Mouse (Mus musculus) kidney, embryonic 14.5 days (tissue): ENCODE results near the gene Gjb3. TPM values are rescaled to one million over a fixed set of nuclear protein-coding genes. Genes with fewer than 3 reads are reported as not detected.

Experiments used
- ATAC-seq: fragments of 200-750 bp; cut with Nextera tagmentation; 2 replicates; pipeline ENCODE4 v1.8.0; 2017; ENCODE audit warnings: moderate number of reproducible peaks, mild to moderate bottlenecking, moderate TSS enrichment, moderate library complexity; ENCODE audit not compliant: low FRiP score, low TSS enrichment
- H3K27ac ChIP-seq: fragments of 300-500 bp; sonication (generic); 2 replicates; pipeline ENCODE4 v1.5.1; 2014; ENCODE audit warnings: low read depth, mild to moderate bottlenecking, low read length, moderate library complexity, mixed read lengths
- H3K27me3 ChIP-seq: fragments of 300-500 bp; sonication (generic); 2 replicates; pipeline ENCODE4 v1.6.1; 2014; ENCODE audit warnings: mild to moderate bottlenecking, low read length; ENCODE audit not compliant: control insufficient read depth, insufficient read depth
- H3K36me3 ChIP-seq: fragments of 300-500 bp; sonication (generic); 2 replicates; pipeline ENCODE4 v1.6.1; 2014; ENCODE audit warnings: low read length, mixed read lengths; ENCODE audit not compliant: control insufficient read depth, insufficient read depth
- H3K4me1 ChIP-seq: fragments of 300-500 bp; sonication (generic); 2 replicates; pipeline ENCODE4 v1.6.1; 2014; ENCODE audit warnings: low read length, mixed read lengths; ENCODE audit not compliant: control insufficient read depth, insufficient read depth
- H3K4me2 ChIP-seq: fragments of 300-500 bp; sonication (generic); replicated peaks from 2 replicates; pipeline ENCODE4 v1.6.1; 2014; ENCODE audit warnings: low read depth, mild to moderate bottlenecking, low read length
- H3K4me3 ChIP-seq: fragments of 300-500 bp; sonication (generic); 2 replicates; pipeline ENCODE4 v1.5.1; 2014; ENCODE audit warnings: mild to moderate bottlenecking, low read length
- H3K9ac ChIP-seq: fragments of 300-500 bp; sonication (generic); 2 replicates; pipeline ENCODE4 v1.6.1; 2014; ENCODE audit warnings: low read depth, mild to moderate bottlenecking, low read length, moderate library complexity
- H3K9me3 ChIP-seq: fragments of 300-500 bp; sonication (generic); 2 replicates; pipeline ENCODE4 v1.6.1; 2016; ENCODE audit warnings: low read length; ENCODE audit not compliant: control insufficient read depth
- WGBS: fragments of 180-500 bp; shearing (Covaris S2); extraction: QIAGEN DNeasy Blood & Tissue Kit; methylation state at CpG from one replicate; pipeline ENCODE4 v1.1.7; 2014; 5-methylcytosine and 5-hydroxymethylcytosine counted together
- polyA plus RNA-seq: library from polyadenylated mRNA; unstranded; fragments of >200 nt; fragmentation: Nextera tagmentation; extraction: Ambion mirVana; gene quantifications from 2 replicates; pipeline ENCODE4 v1.2.1, GENCODE M21; 2014

The Gjb3 gene
- polyA plus RNA-seq, 1 experiment from 2014 or later = 1.5 TPM

DNA sequence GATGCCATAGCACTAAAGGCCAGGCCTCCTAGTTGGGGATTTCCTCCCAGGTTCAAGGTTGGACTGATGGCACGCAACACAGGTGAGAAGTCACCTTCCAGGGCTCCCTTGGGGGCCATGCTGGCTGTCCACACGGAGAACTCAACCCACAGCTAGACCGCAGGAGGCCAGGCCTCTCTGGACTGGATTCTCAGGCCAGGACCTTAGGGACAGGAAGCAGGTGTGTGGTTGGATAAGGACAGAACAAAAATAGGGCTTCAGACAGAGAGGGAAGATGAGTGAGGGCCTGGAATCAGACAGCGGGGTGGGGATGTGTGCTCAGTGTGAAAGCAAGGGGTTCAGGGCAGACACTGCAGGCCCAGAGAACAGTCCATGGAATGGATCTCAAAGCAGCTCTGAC, 43.7 kb downstream of the Gjb3 start:
- ATAC-seq = no peak

DNA sequence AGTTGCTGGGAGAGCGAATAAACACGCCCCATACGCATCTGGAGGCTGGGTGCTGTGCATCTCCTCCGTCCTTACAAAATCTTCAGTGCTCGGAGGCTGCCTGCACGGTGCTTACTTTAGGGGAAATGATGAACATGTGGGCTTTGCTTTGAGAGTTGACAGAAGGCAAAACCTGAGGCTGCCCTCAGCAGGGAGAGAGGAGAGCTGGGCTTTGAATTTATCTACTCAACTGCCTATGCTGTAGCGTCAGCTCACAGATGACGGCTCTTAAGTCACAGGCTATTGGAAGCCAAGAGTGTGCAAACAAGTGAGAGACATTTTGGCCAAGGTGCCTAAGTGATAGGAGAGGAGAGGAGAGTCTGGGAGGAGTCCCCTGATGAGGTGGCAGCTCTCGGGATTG, 51.4 kb downstream of the Gjb3 start:
- H3K4me2 ChIP-seq = no peak overlapping the region
- H3K4me1 ChIP-seq = peaks cover 8% of the 10 kb centered on the region; the same call in 1 of the 2 replicates
- H3K27ac ChIP-seq = no peak overlapping the region
- no peak overlapping the region for H3K4me3 ChIP-seq
- H3K27me3 ChIP-seq = no peaks in the 10 kb centered on the region
- no peaks in the 10 kb centered on the region for H3K36me3 ChIP-seq
- 82% methylated on average over 9 of the region's 9 CpGs for WGBS
- H3K9me3 ChIP-seq = no peaks in the 10 kb centered on the region
- no peak for ATAC-seq
- H3K9ac ChIP-seq = no peak overlapping the region

More for the DNA sequence above, 43.7 kb downstream of the Gjb3 start:
- WGBS = 57% methylated on average over 4 of the region's 4 CpGs
- H3K4me1 ChIP-seq = no peaks in the 10 kb centered on the region
- no peak overlapping the region for H3K4me2 ChIP-seq
- H3K9me3 ChIP-seq = no peaks in the 10 kb centered on the region
- H3K4me3 ChIP-seq = no peak overlapping the region
- no peak overlapping the region for H3K27ac ChIP-seq
- H3K36me3 ChIP-seq = no peaks in the 10 kb centered on the region
- H3K9ac ChIP-seq = no peak overlapping the region
- H3K27me3 ChIP-seq = no peaks in the 10 kb centered on the region

GRCm38 (mm10) chr4:127278451-127279001, 52.1 kb downstream of the Gjb3 start:
- ATAC-seq = no peak
- 32% methylated on average over 9 of the region's 9 CpGs for WGBS
- Histone ChIP-seq H3K9me3 (no peaks in the 10 kb centered on the region), H3K9ac (no peak overlapping the region), H3K4me3 (no peak overlapping the region), H3K4me1 (peaks cover 8% of the 10 kb centered on the region; the same call in 1 of the 2 replicates), H3K36me3 (no peaks in the 10 kb centered on the region), H3K27me3 (no peaks in the 10 kb centered on the region), H3K27ac (no peak overlapping the region), H3K4me2 (no peak overlapping the region)

Other genes with a start within 250 kb of the Gjb3 start
- gene Tmem35b, start 207.2 kb downstream of the Gjb3 start, polyA plus RNA-seq = 22.1 and 25.4 TPM in 2 replicates
- 0.69 and 0.79 TPM in 2 replicates for gene Dlgap3, start 161.6 kb downstream of the Gjb3 start, polyA plus RNA-seq
- gene Smim12, start 87.1 kb downstream of the Gjb3 start, polyA plus RNA-seq = 55.2 and 66.2 TPM in 2 replicates
- 22.2 and 23.7 TPM in 2 replicates for gene Gja4, start 16.8 kb downstream of the Gjb3 start, polyA plus RNA-seq
- gene Gjb4, start 23.2 kb upstream of the Gjb3 start, polyA plus RNA-seq = 0.70 and 1.3 TPM in 2 replicates
- gene Gjb5, start 27.3 kb upstream of the Gjb3 start, polyA plus RNA-seq = 2.7 and 2.8 TPM in 2 replicates